Mouse (Mus musculus) heart, embryonic 14.5 days (tissue): Measurements from ENCODE around the gene Slc35e3. TPM values are rescaled to one million over a fixed set of nuclear protein-coding genes. Genes with fewer than 3 reads are reported as not detected.

Source experiments
- ATAC-seq: fragments of 200-750 bp; cut with Nextera tagmentation; 2 replicates; pipeline ENCODE4 v1.8.0; 2017; ENCODE audit warnings: low read depth, moderate TSS enrichment; ENCODE audit not compliant: insufficient number of reproducible peaks, insufficient read depth, low FRiP score
- H3K27ac ChIP-seq, 2 experiments: fragments of 200-500 bp in 1 of 2; fragments of 300-500 bp in 1 of 2; sonication (generic) in 1 of 2; replicated peaks in 1 of 2; 2 replicates each; pipeline ENCODE4 v1.5.1; 2012 to 2014; ENCODE audit warnings: low read depth in 2 of 2, low read length in 2 of 2, control low read depth in 1 of 2, mild to moderate bottlenecking in 1 of 2, mixed read lengths in 1 of 2; ENCODE audit not compliant: control insufficient read depth in 1 of 2, insufficient read depth in 1 of 2
- H3K27me3 ChIP-seq: fragments of 300-500 bp; sonication (generic); 2 replicates; pipeline ENCODE4 v1.6.1; 2014; ENCODE audit warnings: mild to moderate bottlenecking, low read length, control low read depth; ENCODE audit not compliant: control insufficient read depth, insufficient read depth
- H3K36me3 ChIP-seq: fragments of 300-500 bp; sonication (generic); 2 replicates; pipeline ENCODE4 v1.6.1; 2014; ENCODE audit warnings: mild to moderate bottlenecking, control low read depth, low read length, mixed read lengths; ENCODE audit not compliant: control insufficient read depth, insufficient read depth
- H3K4me1 ChIP-seq, 2 experiments: fragments of 200-500 bp in 1 of 2; fragments of 300-500 bp in 1 of 2; sonication (generic) in 1 of 2; 2 replicates each; pipeline ENCODE4 v1.6.1; 2012 to 2014; ENCODE audit warnings: low read length in 2 of 2, control low read depth in 1 of 2, mixed read lengths in 1 of 2; ENCODE audit not compliant: control insufficient read depth in 2 of 2, insufficient read depth in 2 of 2
- H3K4me2 ChIP-seq: fragments of 300-500 bp; sonication (generic); 2 replicates; pipeline ENCODE4 v1.6.1; 2014; ENCODE audit warnings: mild to moderate bottlenecking, low read length
- H3K4me3 ChIP-seq, 2 experiments: fragments of 200-500 bp in 1 of 2; fragments of 300-500 bp in 1 of 2; sonication (generic) in 1 of 2; 2 replicates each; pipeline ENCODE4 v1.5.1; 2012 to 2014; ENCODE audit warnings: low read length in 2 of 2, mild to moderate bottlenecking in 2 of 2, control low read depth in 1 of 2, low read depth in 1 of 2, moderate library complexity in 1 of 2; ENCODE audit not compliant: control insufficient read depth in 1 of 2, insufficient read depth in 1 of 2
- H3K9ac ChIP-seq: fragments of 300-500 bp; sonication (generic); 2 replicates; pipeline ENCODE4 v1.6.1; 2014; ENCODE audit warnings: mild to moderate bottlenecking, low read length
- H3K9me3 ChIP-seq: fragments of 300-500 bp; sonication (generic); 2 replicates; pipeline ENCODE4 v1.6.1; 2016; ENCODE audit warnings: low read length, control low read depth; ENCODE audit not compliant: control insufficient read depth
- WGBS: fragments of 180-500 bp; shearing (Covaris S2); extraction: QIAGEN DNeasy Blood & Tissue Kit; methylation state at CpG from one replicate; pipeline ENCODE4 v1.1.7; 2014; 5-methylcytosine and 5-hydroxymethylcytosine counted together
- polyA plus RNA-seq: library from polyadenylated mRNA; unstranded; fragments of >200 nt; fragmentation: Nextera tagmentation; extraction: Ambion mirVana; gene quantifications from 2 replicates; pipeline ENCODE4 v1.2.1, GENCODE M21; 2014

Slc35e3 gene
- polyA plus RNA-seq, 1 experiment from 2014 or later, result 7.7 TPM

- H3K36me3 ChIP-seq, result peaks cover 94% of the 10 kb centered on the region
These were observed 11.7 kb upstream of the Slc35e3 start for GRCm38 (mm10) chr10:117757796-117758342.

GRCm38 (mm10) chr10:117757259-117757658 lies 11.1 kb upstream of the Slc35e3 start:
- no peaks in the 10 kb centered on the region for H3K9me3 ChIP-seq
- H3K27me3 ChIP-seq, result no peaks in the 10 kb centered on the region
- H3K9ac ChIP-seq, result no peak overlapping the region
- H3K4me3 ChIP-seq, result no peak overlapping the region
- no peak for ATAC-seq
- H3K4me1 ChIP-seq, result no peaks in the 10 kb centered on the region
- no peak overlapping the region for H3K4me2 ChIP-seq
- 93% methylated on average over 1 of the region's 1 CpGs for WGBS
- H3K36me3 ChIP-seq, result peaks cover 93% of the 10 kb centered on the region
- H3K27ac ChIP-seq, result no peak overlapping the region

More at GRCm38 (mm10) chr10:117757796-117758342, 11.7 kb upstream of the Slc35e3 start:
- no peak overlapping the region for H3K27ac ChIP-seq
- H3K4me3 ChIP-seq, result no peak overlapping the region
- WGBS, result 95% methylated on average over 7 of the region's 7 CpGs
- no peaks in the 10 kb centered on the region for H3K27me3 ChIP-seq
- H3K9me3 ChIP-seq, result no peaks in the 10 kb centered on the region
- H3K4me1 ChIP-seq, result no peaks in the 10 kb centered on the region
- H3K9ac ChIP-seq, result no peak overlapping the region
- H3K4me2 ChIP-seq, result no peak overlapping the region
- no peak for ATAC-seq

GRCm38 (mm10) chr10:117756784-117757183 lies 10.6 kb upstream of the Slc35e3 start:
- H3K9me3 ChIP-seq, result no peaks in the 10 kb centered on the region
- no peak overlapping the region for H3K4me2 ChIP-seq
- H3K27ac ChIP-seq, result no peak overlapping the region
- no peaks in the 10 kb centered on the region for H3K27me3 ChIP-seq
- no peak overlapping the region for H3K9ac ChIP-seq
- 94% methylated on average over 5 of the region's 5 CpGs for WGBS
- no peak overlapping the region for H3K4me3 ChIP-seq
- peaks cover 93% of the 10 kb centered on the region for H3K36me3 ChIP-seq
- ATAC-seq, result no peak
- H3K4me1 ChIP-seq, result no peaks in the 10 kb centered on the region

GRCm38 (mm10) chr10:117755799-117756467 lies 9.8 kb upstream of the Slc35e3 start:
- peaks cover 93% of the 10 kb centered on the region for H3K36me3 ChIP-seq
- H3K4me3 ChIP-seq, result no peak overlapping the region
- no peaks in the 10 kb centered on the region for H3K27me3 ChIP-seq
- H3K9ac ChIP-seq, result no peak overlapping the region
- no peak overlapping the region for H3K4me2 ChIP-seq
- WGBS, result 92% methylated on average over 11 of the region's 11 CpGs
- no peak overlapping the region for H3K27ac ChIP-seq
- H3K4me1 ChIP-seq, result no peaks in the 10 kb centered on the region
- no peak for ATAC-seq
- no peaks in the 10 kb centered on the region for H3K9me3 ChIP-seq

- no peaks in the 10 kb centered on the region; the same call in 1 of the 2 replicates for H3K9me3 ChIP-seq
- no peak overlapping the region for H3K9ac ChIP-seq
- H3K36me3 ChIP-seq, result peaks cover 91% of the 10 kb centered on the region
- WGBS, result 87% methylated on average over 13 of the region's 13 CpGs
- no peaks in the 10 kb centered on the region for H3K4me1 ChIP-seq
- ATAC-seq, result no peak
- no peaks in the 10 kb centered on the region for H3K27me3 ChIP-seq
- no peak overlapping the region for H3K4me3 ChIP-seq
- no peak overlapping the region for H3K4me2 ChIP-seq
- no peak overlapping the region for H3K27ac ChIP-seq
These were observed 9.1 kb upstream of the Slc35e3 start for GRCm38 (mm10) chr10:117755086-117755798.

GRCm38 (mm10) chr10:117754609-117754940 lies 8.4 kb upstream of the Slc35e3 start:
- no peak overlapping the region for H3K9ac ChIP-seq
- H3K4me3 ChIP-seq, result no peak overlapping the region
- H3K27me3 ChIP-seq, result no peaks in the 10 kb centered on the region
- H3K9me3 ChIP-seq, result peaks cover 4% of the 10 kb centered on the region; the same call in 1 of the 2 replicates
- WGBS, result 95% methylated on average over 7 of the region's 7 CpGs
- no peak overlapping the region for H3K4me2 ChIP-seq
- peaks cover 91% of the 10 kb centered on the region for H3K36me3 ChIP-seq
- no peak overlapping the region for H3K27ac ChIP-seq
- ATAC-seq, result no peak
- no peaks in the 10 kb centered on the region for H3K4me1 ChIP-seq

GRCm38 (mm10) chr10:117753711-117754608 lies 7.8 kb upstream of the Slc35e3 start:
- 91% methylated on average over 8 of the region's 8 CpGs for WGBS

More at GRCm38 (mm10) chr10:117753711-117754608, 7.8 kb upstream of the Slc35e3 start:
- no peak overlapping the region for H3K9ac ChIP-seq
- H3K27me3 ChIP-seq, result no peaks in the 10 kb centered on the region
- H3K4me1 ChIP-seq, result no peaks in the 10 kb centered on the region
- ATAC-seq, result no peak
- H3K4me3 ChIP-seq, result no peak overlapping the region
- no peak overlapping the region for H3K4me2 ChIP-seq
- no peak overlapping the region for H3K27ac ChIP-seq
- H3K9me3 ChIP-seq, result peaks cover 4% of the 10 kb centered on the region; the same call in 1 of the 2 replicates
- peaks cover 88% of the 10 kb centered on the region for H3K36me3 ChIP-seq
